Mouse (Mus musculus) limb, embryonic 12.5 days (tissue): ENCODE data around the gene Olfr556. TPM values are rescaled to one million over a fixed set of nuclear protein-coding genes. Genes with fewer than 3 reads are reported as not detected.
"Not testable (repeated sequence)": the region's sequence is repeated elsewhere in the genome, so short reads cannot be mapped to it uniquely, and the experiment has no call there.

Source experiments
- ATAC-seq: fragments of 200-750 bp; cut with Nextera tagmentation; 2 replicates; pipeline ENCODE4 v1.8.0; 2017; ENCODE audit warnings: low read depth, moderate TSS enrichment; ENCODE audit not compliant: insufficient number of reproducible peaks, insufficient read depth, low FRiP score, low TSS enrichment
- H3K27ac ChIP-seq: fragments of 300-500 bp; sonication (generic); 2 replicates; pipeline ENCODE4 v1.5.1; 2016; ENCODE audit warnings: mild to moderate bottlenecking, moderate library complexity
- H3K27me3 ChIP-seq: fragments of 300-500 bp; sonication (generic); 2 replicates; pipeline ENCODE4 v1.6.1; 2016; ENCODE audit warnings: mild to moderate bottlenecking, moderate library complexity
- H3K36me3 ChIP-seq: fragments of 300-500 bp; sonication (generic); 2 replicates; pipeline ENCODE4 v1.6.1; 2016; ENCODE audit warnings: mild to moderate bottlenecking, moderate library complexity
- H3K4me1 ChIP-seq: fragments of 300-500 bp; sonication (generic); replicated peaks from 2 replicates; pipeline ENCODE4 v1.6.1; 2016
- H3K4me2 ChIP-seq: fragments of 300-500 bp; sonication (generic); 2 replicates; pipeline ENCODE4 v1.6.1; 2016; ENCODE audit warnings: mild to moderate bottlenecking, moderate library complexity
- H3K4me3 ChIP-seq: fragments of 300-500 bp; sonication (generic); replicated peaks from 2 replicates; pipeline ENCODE4 v1.5.1; 2016; ENCODE audit warnings: mild to moderate bottlenecking
- H3K9ac ChIP-seq: fragments of 300-500 bp; sonication (generic); replicated peaks from 2 replicates; pipeline ENCODE4 v1.6.1; 2016; ENCODE audit warnings: mild to moderate bottlenecking, moderate library complexity
- H3K9me3 ChIP-seq: fragments of 300-500 bp; sonication (generic); 2 replicates; pipeline ENCODE4 v1.6.1; 2016; ENCODE audit warnings: mild to moderate bottlenecking, moderate library complexity
- WGBS: fragments of 180-500 bp; shearing (Covaris S2); methylation state at CpG from one replicate; pipeline ENCODE4 v1.1.7; 2016; 5-methylcytosine and 5-hydroxymethylcytosine counted together
- polyA plus RNA-seq: library from polyadenylated mRNA; unstranded; fragments of >200 nt; fragmentation: Nextera tagmentation; extraction: Ambion mirVana; gene quantifications from 2 replicates; pipeline ENCODE4 v1.2.1, GENCODE M21; 2016

Gene Olfr556
- polyA plus RNA-seq, result not detected in 2 replicates

GRCm38 (mm10) chr7:102664599-102664998 lies at the start of gene Olfr556:
Olfr556 (plus strand) TSS chr7:102664899.
- no peaks in the 10 kb centered on the region for H3K36me3 ChIP-seq
- H3K27me3 ChIP-seq, result no peaks in the 10 kb centered on the region
- H3K9me3 ChIP-seq, result no peaks in the 10 kb centered on the region
- no peak within 1 kb of the TSS for H3K4me3 ChIP-seq
- H3K4me2 ChIP-seq, result no peak within 1 kb of the TSS
- 65% methylated on average over 3 of the region's 3 CpGs for WGBS
- H3K9ac ChIP-seq, result no peak within 1 kb of the TSS
- no peaks in the 10 kb centered on the region for H3K4me1 ChIP-seq
- no peak within 1 kb of the TSS for H3K27ac ChIP-seq
- ATAC-seq, result no peak

GRCm38 (mm10) chr7:102618118-102618517 lies 46.6 kb upstream of the Olfr556 start, which contains the start of gene Olfr553:
Olfr553 (minus strand) TSS chr7:102618218.
- Histone ChIP-seq H3K36me3 (no peaks in the 10 kb centered on the region), H3K27ac (no peak within 1 kb of the TSS), H3K4me3 (no peak within 1 kb of the TSS), H3K4me2 (no peak within 1 kb of the TSS), H3K27me3 (no peaks in the 10 kb centered on the region), H3K9ac (no peak within 1 kb of the TSS), H3K4me1 (no peaks in the 10 kb centered on the region), H3K9me3 (0 out of 2 replicates have a peak, but pooled peaks cover 4% of the 10 kb centered on the region)
- no peak for ATAC-seq

- no peaks in the 10 kb centered on the region for H3K4me1 ChIP-seq
- H3K27me3 ChIP-seq, result no peaks in the 10 kb centered on the region
- no peak overlapping the region for H3K27ac ChIP-seq
- 66% methylated on average over 5 of the region's 5 CpGs for WGBS
- no peak; the same call in 1 of the 2 replicates for ATAC-seq
- 0 out of 2 replicates have a peak, but pooled peaks cover 4% of the 10 kb centered on the region for H3K9me3 ChIP-seq
- no peak overlapping the region for H3K9ac ChIP-seq
- H3K36me3 ChIP-seq, result no peaks in the 10 kb centered on the region
- H3K4me3 ChIP-seq, result no peak overlapping the region
- H3K4me2 ChIP-seq, result no peak overlapping the region
These were observed 45.1 kb upstream of the Olfr556 start for GRCm38 (mm10) chr7:102619608-102620007.

- H3K27me3 ChIP-seq, H3K9ac ChIP-seq, H3K4me3 ChIP-seq, H3K36me3 ChIP-seq, ATAC-seq, H3K9me3 ChIP-seq, H3K27ac ChIP-seq, H3K4me1 ChIP-seq, H3K4me2 ChIP-seq: not testable (repeated sequence)
- WGBS, result 91% methylated on average over 19 of the region's 19 CpGs
These were observed 44.3 kb upstream of the Olfr556 start for GRCm38 (mm10) chr7:102620368-102620767.

- Histone ChIP-seq H3K9me3 (no peaks in the 10 kb centered on the region), H3K4me3 (no peak overlapping the region), H3K4me2 (no peak overlapping the region), H3K27ac (no peak overlapping the region), H3K4me1 (no peaks in the 10 kb centered on the region), H3K36me3 (no peaks in the 10 kb centered on the region), H3K9ac (no peak overlapping the region), H3K27me3 (no peaks in the 10 kb centered on the region)
- no peak for ATAC-seq
- WGBS, result 28% methylated on average over 3 of the region's 3 CpGs
These were observed 28.0 kb upstream of the Olfr556 start for GRCm38 (mm10) chr7:102636665-102637064.

- 83% methylated on average over 1 of the region's 1 CpGs for WGBS
- no peak for ATAC-seq
- no peak within 1 kb of the TSS for H3K27ac ChIP-seq
- H3K4me1 ChIP-seq, result no peaks in the 10 kb centered on the region
- H3K36me3 ChIP-seq, result no peaks in the 10 kb centered on the region
- no peaks in the 10 kb centered on the region for H3K9me3 ChIP-seq
- H3K4me2 ChIP-seq, result no peak within 1 kb of the TSS
- no peak within 1 kb of the TSS for H3K4me3 ChIP-seq
- no peaks in the 10 kb centered on the region for H3K27me3 ChIP-seq
- no peak within 1 kb of the TSS for H3K9ac ChIP-seq
These were observed 26.6 kb upstream of the Olfr556 start, which contains the start of gene Olfr554 for GRCm38 (mm10) chr7:102638132-102638531. Olfr554 (plus strand) TSS chr7:102638432.

- not testable (repeated sequence) for H3K27ac ChIP-seq, H3K4me3 ChIP-seq, H3K36me3 ChIP-seq, ATAC-seq, H3K9ac ChIP-seq, H3K4me1 ChIP-seq, H3K9me3 ChIP-seq, H3K27me3 ChIP-seq, H3K4me2 ChIP-seq
- WGBS, result 85% methylated on average over 4 of the region's 4 CpGs
These were observed 19.8 kb upstream of the Olfr556 start for GRCm38 (mm10) chr7:102644945-102645344.

GRCm38 (mm10) chr7:102658523-102658922 lies 6.2 kb upstream of the Olfr556 start, which contains the start of gene Olfr555:
Olfr555 (plus strand) TSS chr7:102658823.
- Histone ChIP-seq H3K4me2 (no peak within 1 kb of the TSS), H3K27ac (no peak within 1 kb of the TSS), H3K9ac (no peak within 1 kb of the TSS), H3K36me3 (no peaks in the 10 kb centered on the region), H3K4me1 (no peaks in the 10 kb centered on the region), H3K27me3 (no peaks in the 10 kb centered on the region), H3K4me3 (no peak within 1 kb of the TSS), H3K9me3 (no peaks in the 10 kb centered on the region)
- no peak for ATAC-seq
- 69% methylated on average over 1 of the region's 1 CpGs for WGBS

- Histone ChIP-seq H3K4me3 (no peak overlapping the region), H3K9ac (no peak overlapping the region), H3K4me1 (no peaks in the 10 kb centered on the region), H3K36me3 (no peaks in the 10 kb centered on the region), H3K9me3 (no peaks in the 10 kb centered on the region), H3K27ac (no peak overlapping the region), H3K27me3 (no peaks in the 10 kb centered on the region), H3K4me2 (no peak overlapping the region)
- no peak for ATAC-seq
- 48% methylated on average over 2 of the region's 2 CpGs for WGBS
These were observed 679 bp downstream of the Olfr556 start for GRCm38 (mm10) chr7:102665378-102665777.

- H3K9me3 ChIP-seq, result no peaks in the 10 kb centered on the region
- no peak overlapping the region for H3K27ac ChIP-seq
- ATAC-seq, result no peak
- no peak overlapping the region for H3K4me3 ChIP-seq
- WGBS, result 85% methylated on average over 2 of the region's 2 CpGs
- no peaks in the 10 kb centered on the region for H3K4me1 ChIP-seq
- H3K27me3 ChIP-seq, result no peaks in the 10 kb centered on the region
- no peak overlapping the region for H3K4me2 ChIP-seq
- H3K36me3 ChIP-seq, result peaks cover 5% of the 10 kb centered on the region; the same call in 1 of the 2 replicates
- H3K9ac ChIP-seq, result no peak overlapping the region
These were observed 11.5 kb downstream of the Olfr556 start for GRCm38 (mm10) chr7:102676225-102676624.

GRCm38 (mm10) chr7:102681916-102682315 lies 17.2 kb downstream of the Olfr556 start:
- Histone ChIP-seq H3K9ac (no peak overlapping the region), H3K4me1 (no peaks in the 10 kb centered on the region), H3K27ac (no peak overlapping the region), H3K4me2 (no peak overlapping the region), H3K9me3 (no peaks in the 10 kb centered on the region), H3K4me3 (no peak overlapping the region), H3K27me3 (no peaks in the 10 kb centered on the region), H3K36me3 (peaks cover 20% of the 10 kb centered on the region; the same call in 1 of the 2 replicates)
- ATAC-seq, result no peak
- 90% methylated on average over 1 of the region's 1 CpGs for whole genome bisulfite sequencing

- Histone ChIP-seq H3K4me1 (no peaks in the 10 kb centered on the region), H3K4me2 (peak within 1 kb of the TSS; percentile 61), H3K36me3 (0 out of 2 replicates have a peak, but pooled peaks cover 9% of the 10 kb centered on the region), H3K27me3 (no peaks in the 10 kb centered on the region), H3K9ac (peak within 1 kb of the TSS; percentile 63), H3K4me3 (peak within 1 kb of the TSS; percentile 62), H3K9me3 (no peaks in the 10 kb centered on the region), H3K27ac (peak within 1 kb of the TSS; percentile 73)
- ATAC-seq, result peak; percentile 99
- WGBS, result 0% methylated on average over 40 of the region's 40 CpGs
These were observed 22.3 kb downstream of the Olfr556 start, which contains the start of gene Trim68 for GRCm38 (mm10) chr7:102686944-102687501. Trim68 (minus strand) TSS chr7:102687327.
